Mouse (Mus musculus): ENCODE measurements around the gene Bcat1. TPM values are rescaled to one million over a fixed set of nuclear protein-coding genes. Genes with fewer than 3 reads are reported as not detected.

Bcat1 gene
- polyA plus RNA-seq, 1 experiment from 2014 or later, result 119 TPM

DNA sequence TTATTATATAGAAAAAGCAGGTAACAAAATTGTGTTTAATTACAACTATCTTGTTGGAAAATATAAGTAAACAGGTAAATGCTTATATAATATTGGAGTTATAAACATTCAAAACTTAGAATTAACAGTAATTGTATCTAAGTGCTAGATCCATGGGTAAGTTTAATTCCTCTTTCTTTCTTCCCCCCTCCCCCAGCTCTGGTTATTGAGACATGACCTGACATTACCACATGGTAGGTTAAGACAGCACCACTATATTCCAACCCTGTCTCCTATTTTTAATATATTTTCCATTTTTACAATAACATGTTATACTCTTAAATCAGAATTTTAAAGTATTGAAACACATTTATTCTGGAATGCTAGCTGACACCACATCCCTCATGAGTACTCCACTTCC, 72.5 kb downstream of the Bcat1 start:
- Histone ChIP-seq H3K4me2 (ENCODE audit: low read depth, low read length) (no peak overlapping the region), H3K36me3 (ENCODE audit: control insufficient read depth, insufficient read depth, low read length) (peaks cover 17% of the 10 kb centered on the region), H3K4me3 (ENCODE audit: low read depth, low read length) (no peak overlapping the region), H3K9ac (replicated peaks; ENCODE audit: low read depth, low read length) (no peak overlapping the region), H3K27me3 (ENCODE audit: control insufficient read depth, insufficient read depth, low read length) (no peaks in the 10 kb centered on the region), H3K9me3 (ENCODE audit: control insufficient read depth, low read length) (no peaks in the 10 kb centered on the region), H3K4me1 (ENCODE audit: control insufficient read depth, insufficient read depth, low read length) (no peaks in the 10 kb centered on the region), H3K27ac (ENCODE audit: low read depth, low read length) (no peak overlapping the region)
- no peak for ATAC-seq (ENCODE audit: low read depth)

DNA sequence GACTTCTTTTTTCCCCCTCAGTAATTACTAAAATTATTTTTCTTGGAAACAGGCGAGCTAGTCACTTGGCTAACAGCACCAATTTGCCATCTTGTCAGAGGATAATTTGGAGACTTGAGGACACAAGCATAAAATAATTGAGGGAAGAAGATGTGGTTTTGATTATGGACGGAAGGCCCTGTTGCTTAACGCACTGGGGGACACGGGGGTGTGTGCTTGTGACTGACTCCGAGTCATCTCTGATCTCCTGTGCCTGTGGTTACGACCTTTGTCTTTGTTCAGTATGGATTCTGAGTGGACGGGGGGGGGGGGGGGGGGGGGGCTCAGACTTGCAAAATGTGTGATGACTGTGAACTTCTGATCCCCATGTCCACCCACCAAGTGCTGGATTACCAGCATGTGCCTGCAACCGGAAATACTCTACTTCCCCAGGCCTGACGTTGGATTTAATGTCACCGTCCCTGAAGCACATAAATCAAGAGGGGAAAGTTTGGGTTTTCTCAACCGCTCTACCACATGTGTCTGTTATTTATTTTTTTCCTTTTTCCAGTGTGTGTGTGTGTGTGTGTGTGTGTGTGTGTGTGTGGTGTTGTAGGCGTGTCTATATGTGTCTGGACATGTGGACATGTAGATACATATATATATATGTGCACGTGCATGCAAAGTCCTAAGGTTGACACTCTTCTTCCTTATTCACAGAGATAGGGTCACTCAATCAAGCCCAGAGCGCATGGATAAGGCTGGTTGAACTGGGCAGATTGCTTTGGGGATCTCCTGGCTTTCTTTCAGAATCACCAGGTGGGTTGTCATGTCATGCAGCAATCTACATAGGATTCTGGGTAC, 73.7 kb downstream of the Bcat1 start:
- H3K4me1 ChIP-seq (ENCODE audit: control insufficient read depth, insufficient read depth, low read length), result no peaks in the 10 kb centered on the region
- H3K27me3 ChIP-seq (ENCODE audit: control insufficient read depth, insufficient read depth, low read length), result no peaks in the 10 kb centered on the region
- H3K9ac ChIP-seq (replicated peaks; ENCODE audit: low read depth, low read length), result no peak overlapping the region
- 74% methylated on average over 14 of the region's 14 CpGs for WGBS
- ATAC-seq (ENCODE audit: low read depth), result no peak
- no peak overlapping the region for H3K4me2 ChIP-seq (ENCODE audit: low read depth, low read length)
- no peak overlapping the region for H3K4me3 ChIP-seq (ENCODE audit: low read depth, low read length)
- H3K36me3 ChIP-seq (ENCODE audit: control insufficient read depth, insufficient read depth, low read length), result peaks cover 14% of the 10 kb centered on the region
- no peak overlapping the region for H3K27ac ChIP-seq (ENCODE audit: low read depth, low read length)
- H3K9me3 ChIP-seq (ENCODE audit: control insufficient read depth, low read length), result no peaks in the 10 kb centered on the region

GRCm38 (mm10) chr6:145001493-145001892, 74.5 kb downstream of the Bcat1 start:
- Histone ChIP-seq H3K9me3 (ENCODE audit: control insufficient read depth, low read length) (no peaks in the 10 kb centered on the region), H3K4me2 (ENCODE audit: low read depth, low read length) (no peak overlapping the region), H3K9ac (replicated peaks; ENCODE audit: low read depth, low read length) (no peak overlapping the region), H3K4me1 (ENCODE audit: control insufficient read depth, insufficient read depth, low read length) (no peaks in the 10 kb centered on the region), H3K36me3 (ENCODE audit: control insufficient read depth, insufficient read depth, low read length) (peaks cover 10% of the 10 kb centered on the region), H3K4me3 (ENCODE audit: low read depth, low read length) (no peak overlapping the region), H3K27me3 (ENCODE audit: control insufficient read depth, insufficient read depth, low read length) (no peaks in the 10 kb centered on the region), H3K27ac (ENCODE audit: low read depth, low read length) (no peak overlapping the region)
- WGBS, result 76% methylated on average over 6 of the region's 6 CpGs
- no peak for ATAC-seq (ENCODE audit: low read depth)

DNA sequence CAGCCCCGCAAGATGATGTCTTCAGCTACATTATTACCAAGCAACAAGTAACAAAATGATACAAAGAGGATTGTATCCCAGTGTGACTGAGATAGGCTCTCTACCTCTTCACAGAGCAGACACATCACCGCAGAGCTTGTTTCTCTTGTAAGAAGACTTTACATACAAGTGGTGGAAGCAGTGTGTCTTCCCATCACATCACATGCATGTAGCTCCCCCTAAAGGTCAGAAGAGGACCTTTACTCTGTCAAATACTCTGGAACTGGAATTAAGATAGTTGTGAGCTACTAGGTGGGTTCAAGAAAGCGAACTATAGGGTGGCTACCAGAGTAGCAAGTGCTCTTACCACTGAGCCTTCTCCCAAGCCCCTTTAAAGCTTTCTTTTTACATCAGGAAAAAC, 78.8 kb downstream of the Bcat1 start:
- H3K9ac ChIP-seq (replicated peaks; ENCODE audit: low read depth, low read length), result no peak overlapping the region
- WGBS, result 93% methylated on average over 3 of the region's 3 CpGs
- H3K4me1 ChIP-seq (ENCODE audit: control insufficient read depth, insufficient read depth, low read length), result no peaks in the 10 kb centered on the region
- peaks cover 6% of the 10 kb centered on the region; the same call in 1 of the 2 replicates for H3K36me3 ChIP-seq (ENCODE audit: control insufficient read depth, insufficient read depth, low read length)
- no peak overlapping the region for H3K4me2 ChIP-seq (ENCODE audit: low read depth, low read length)
- no peak for ATAC-seq (ENCODE audit: low read depth)
- no peak overlapping the region for H3K4me3 ChIP-seq (ENCODE audit: low read depth, low read length)
- no peaks in the 10 kb centered on the region for H3K9me3 ChIP-seq (ENCODE audit: control insufficient read depth, low read length)
- H3K27ac ChIP-seq (ENCODE audit: low read depth, low read length), result no peak overlapping the region
- H3K27me3 ChIP-seq (ENCODE audit: control insufficient read depth, insufficient read depth, low read length), result no peaks in the 10 kb centered on the region

DNA sequence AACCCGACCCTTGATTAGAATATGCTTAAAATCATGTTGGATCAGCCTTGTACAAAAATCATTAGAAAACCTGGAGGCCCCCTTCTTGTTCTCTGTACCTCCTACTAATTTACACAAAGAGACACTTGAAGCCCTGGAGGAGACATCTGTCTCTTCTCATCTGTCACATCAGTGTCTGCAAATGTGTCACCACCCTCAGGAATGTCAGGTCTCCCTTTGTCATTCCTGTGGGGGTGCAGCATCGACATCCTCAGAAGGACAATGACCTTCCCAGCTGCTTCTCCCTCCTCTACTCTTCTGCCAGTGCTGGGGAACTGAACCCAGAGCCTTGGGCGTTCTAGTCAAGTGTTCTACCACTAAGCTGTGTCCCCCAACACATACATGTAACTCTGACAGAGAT, 83.9 kb downstream of the Bcat1 start:
- Histone ChIP-seq H3K9me3 (ENCODE audit: control insufficient read depth, low read length) (no peaks in the 10 kb centered on the region), H3K4me2 (ENCODE audit: low read depth, low read length) (no peak overlapping the region), H3K4me3 (ENCODE audit: low read depth, low read length) (no peak overlapping the region), H3K27me3 (ENCODE audit: control insufficient read depth, insufficient read depth, low read length) (no peaks in the 10 kb centered on the region), H3K9ac (replicated peaks; ENCODE audit: low read depth, low read length) (no peak overlapping the region), H3K36me3 (ENCODE audit: control insufficient read depth, insufficient read depth, low read length) (no peaks in the 10 kb centered on the region), H3K27ac (ENCODE audit: low read depth, low read length) (no peak overlapping the region), H3K4me1 (ENCODE audit: control insufficient read depth, insufficient read depth, low read length) (no peaks in the 10 kb centered on the region)
- WGBS, result 60% methylated on average over 3 of the region's 3 CpGs
- no peak for ATAC-seq (ENCODE audit: low read depth)

DNA sequence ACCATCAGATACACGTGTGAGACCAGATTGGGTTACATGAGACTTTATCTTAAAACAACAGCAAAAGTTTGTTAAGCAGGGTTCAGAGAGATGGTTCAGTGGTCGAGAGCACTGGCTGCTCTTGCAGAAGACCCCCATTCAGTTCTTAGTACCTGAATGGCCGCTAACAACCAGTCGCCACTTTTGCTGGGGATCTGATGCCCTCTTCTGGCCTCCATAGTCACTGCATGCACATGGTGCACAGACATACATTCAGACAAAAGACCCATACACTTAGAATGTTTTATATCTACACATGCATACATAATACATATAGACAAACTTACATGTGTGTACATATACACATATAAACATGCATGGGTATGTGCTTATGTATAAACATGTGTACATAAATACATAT, 86.8 kb downstream of the Bcat1 start:
- WGBS, result 95% methylated on average over 4 of the region's 4 CpGs
- Histone ChIP-seq H3K36me3 (ENCODE audit: control insufficient read depth, insufficient read depth, low read length) (no peaks in the 10 kb centered on the region), H3K9ac (replicated peaks; ENCODE audit: low read depth, low read length) (no peak overlapping the region), H3K4me2 (ENCODE audit: low read depth, low read length) (no peak overlapping the region), H3K4me1 (ENCODE audit: control insufficient read depth, insufficient read depth, low read length) (no peaks in the 10 kb centered on the region), H3K9me3 (ENCODE audit: control insufficient read depth, low read length) (no peaks in the 10 kb centered on the region), H3K4me3 (ENCODE audit: low read depth, low read length) (no peak overlapping the region), H3K27me3 (ENCODE audit: control insufficient read depth, insufficient read depth, low read length) (no peaks in the 10 kb centered on the region), H3K27ac (ENCODE audit: low read depth, low read length) (no peak overlapping the region)
- ATAC-seq (ENCODE audit: low read depth), result no peak

DNA sequence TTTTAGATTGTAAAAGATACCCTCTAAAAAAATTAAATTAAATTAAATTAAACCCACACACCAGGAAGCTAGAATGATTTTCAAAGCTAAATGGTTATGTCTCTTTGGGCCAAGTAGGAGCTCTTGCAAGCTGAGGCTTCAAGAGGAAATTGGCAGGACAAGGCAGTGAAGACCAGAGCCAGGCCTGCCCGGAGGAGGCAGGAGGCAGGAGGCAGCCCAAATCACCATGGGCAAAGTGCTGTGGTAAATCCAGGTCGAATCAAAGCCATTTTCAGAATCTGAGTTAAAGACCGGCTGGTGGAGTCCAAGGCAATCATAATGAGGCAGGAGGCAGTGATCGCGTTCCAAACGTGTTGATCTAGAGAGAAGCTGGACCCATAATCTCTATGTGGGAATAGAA, 88.3 kb downstream of the Bcat1 start:
- H3K4me3 ChIP-seq (ENCODE audit: low read depth, low read length), result no peak overlapping the region
- H3K27me3 ChIP-seq (ENCODE audit: control insufficient read depth, insufficient read depth, low read length), result no peaks in the 10 kb centered on the region
- H3K27ac ChIP-seq (ENCODE audit: low read depth, low read length), result no peak overlapping the region
- ATAC-seq (ENCODE audit: low read depth), result no peak
- WGBS, result 89% methylated on average over 6 of the region's 6 CpGs
- H3K4me1 ChIP-seq (ENCODE audit: control insufficient read depth, insufficient read depth, low read length), result no peaks in the 10 kb centered on the region
- H3K4me2 ChIP-seq (ENCODE audit: low read depth, low read length), result no peak overlapping the region
- no peaks in the 10 kb centered on the region for H3K36me3 ChIP-seq (ENCODE audit: control insufficient read depth, insufficient read depth, low read length)
- no peaks in the 10 kb centered on the region for H3K9me3 ChIP-seq (ENCODE audit: control insufficient read depth, low read length)
- H3K9ac ChIP-seq (replicated peaks; ENCODE audit: low read depth, low read length), result no peak overlapping the region

GRCm38 (mm10) chr6:144987216-144987615, 88.8 kb downstream of the Bcat1 start:
- Histone ChIP-seq H3K27ac (ENCODE audit: low read depth, low read length) (no peak overlapping the region), H3K9me3 (ENCODE audit: control insufficient read depth, low read length) (no peaks in the 10 kb centered on the region), H3K36me3 (ENCODE audit: control insufficient read depth, insufficient read depth, low read length) (no peaks in the 10 kb centered on the region), H3K4me1 (ENCODE audit: control insufficient read depth, insufficient read depth, low read length) (no peaks in the 10 kb centered on the region), H3K4me2 (ENCODE audit: low read depth, low read length) (no peak overlapping the region), H3K4me3 (ENCODE audit: low read depth, low read length) (no peak overlapping the region), H3K27me3 (ENCODE audit: control insufficient read depth, insufficient read depth, low read length) (no peaks in the 10 kb centered on the region), H3K9ac (replicated peaks; ENCODE audit: low read depth, low read length) (no peak overlapping the region)
- ATAC-seq (ENCODE audit: low read depth), result no peak
- WGBS, result 84% methylated on average over 7 of the region's 7 CpGs

- Histone ChIP-seq H3K36me3 (ENCODE audit: control insufficient read depth, insufficient read depth, low read length) (no peaks in the 10 kb centered on the region), H3K4me2 (ENCODE audit: low read depth, low read length) (no peak overlapping the region), H3K4me3 (ENCODE audit: low read depth, low read length) (no peak overlapping the region), H3K9ac (replicated peaks; ENCODE audit: low read depth, low read length) (no peak overlapping the region), H3K27ac (ENCODE audit: low read depth, low read length) (no peak overlapping the region), H3K27me3 (ENCODE audit: control insufficient read depth, insufficient read depth, low read length) (no peaks in the 10 kb centered on the region), H3K4me1 (ENCODE audit: control insufficient read depth, insufficient read depth, low read length) (no peaks in the 10 kb centered on the region), H3K9me3 (ENCODE audit: control insufficient read depth, low read length) (no peaks in the 10 kb centered on the region)
- ATAC-seq (ENCODE audit: low read depth), result no peak
- 93% methylated on average over 8 of the region's 8 CpGs for WGBS
Measured at GRCm38 (mm10) chr6:144984221-144984620, 91.8 kb downstream of the Bcat1 start.

All from neural tube, embryonic 14.5 days (tissue).